Mouse (Mus musculus) embryonic facial prominence, embryonic 13.5 days (tissue): Measurements from ENCODE around the gene Stk40. TPM values are rescaled to one million over a fixed set of nuclear protein-coding genes. Genes with fewer than 3 reads are reported as not detected.

Experiments
- ATAC-seq: fragments of 200-750 bp; cut with Nextera tagmentation; 2 replicates; pipeline ENCODE4 v1.8.0; 2017; ENCODE audit warnings: low read depth; ENCODE audit not compliant: insufficient number of reproducible peaks, insufficient read depth, low FRiP score, low TSS enrichment
- H3K27ac ChIP-seq: fragments of 300-500 bp; sonication (generic); 2 replicates; pipeline ENCODE4 v1.5.1; 2015; ENCODE audit warnings: moderate library complexity, mild to moderate bottlenecking, inconsistent platforms
- H3K27me3 ChIP-seq: fragments of 300-500 bp; sonication (generic); 2 replicates; pipeline ENCODE4 v1.6.1; 2015; ENCODE audit warnings: mild to moderate bottlenecking, inconsistent platforms
- H3K36me3 ChIP-seq: fragments of 300-500 bp; sonication (generic); 2 replicates; pipeline ENCODE4 v1.6.1; 2015; ENCODE audit warnings: mild to moderate bottlenecking, inconsistent platforms
- H3K4me1 ChIP-seq: fragments of 300-500 bp; sonication (generic); 2 replicates; pipeline ENCODE4 v1.6.1; 2015; ENCODE audit warnings: inconsistent platforms
- H3K4me2 ChIP-seq: fragments of 300-500 bp; sonication (generic); 2 replicates; pipeline ENCODE4 v1.6.1; 2015; ENCODE audit warnings: moderate library complexity, mild to moderate bottlenecking, inconsistent platforms
- H3K4me3 ChIP-seq: fragments of 300-500 bp; sonication (generic); 2 replicates; pipeline ENCODE4 v1.5.1; 2015; ENCODE audit warnings: mild to moderate bottlenecking, inconsistent platforms
- H3K9ac ChIP-seq: fragments of 300-500 bp; sonication (generic); 2 replicates; pipeline ENCODE4 v1.6.1; 2015; ENCODE audit warnings: mild to moderate bottlenecking, inconsistent platforms
- H3K9me3 ChIP-seq: fragments of 300-500 bp; sonication (generic); 2 replicates; pipeline ENCODE4 v1.6.1; 2016; ENCODE audit warnings: inconsistent platforms
- WGBS: fragments of 180-500 bp; shearing (Covaris S2); methylation state at CpG from one replicate; pipeline ENCODE4 v1.1.7; 2015; ENCODE audit warnings: mixed read lengths; 5-methylcytosine and 5-hydroxymethylcytosine counted together
- polyA plus RNA-seq: library from polyadenylated mRNA; unstranded; fragments of >200 nt; fragmentation: Nextera tagmentation; extraction: Ambion mirVana; gene quantifications from 2 replicates; pipeline ENCODE4 v1.2.1, GENCODE M21; 2015

Stk40 gene
- polyA plus RNA-seq, result 34.9 and 36.6 TPM in 2 replicates

GRCm38 (mm10) chr4:126103590-126104068 lies at the start of gene Stk40:
Stk40 (plus strand) TSS chr4:126103957.
- Histone ChIP-seq H3K27ac (peak within 1 kb of the TSS; percentile 86), H3K4me3 (peak within 1 kb of the TSS; percentile 87), H3K36me3 (0 out of 2 replicates have a peak, but pooled peaks cover 5% of the 10 kb centered on the region), H3K27me3 (no peaks in the 10 kb centered on the region), H3K9me3 (no peaks in the 10 kb centered on the region), H3K9ac (peak within 1 kb of the TSS; percentile 87), H3K4me2 (peak within 1 kb of the TSS; percentile 96), H3K4me1 (peaks cover 32% of the 10 kb centered on the region)
- 1% methylated on average over 34 of the region's 34 CpGs for WGBS
- ATAC-seq, result peak; percentile 93

- Histone ChIP-seq H3K27me3 (no peaks in the 10 kb centered on the region), H3K4me3 (peak overlapping the region; percentile 69), H3K27ac (peak overlapping the region; percentile 39; the same call in 1 of the 2 replicates), H3K4me1 (peaks cover 18% of the 10 kb centered on the region), H3K4me2 (peak overlapping the region; percentile 86), H3K9me3 (no peaks in the 10 kb centered on the region), H3K9ac (peak overlapping the region; percentile 78), H3K36me3 (peaks cover 37% of the 10 kb centered on the region)
- 14% methylated on average over 19 of the region's 19 CpGs for WGBS
- ATAC-seq, result no peak
Observed at GRCm38 (mm10) chr4:126057207-126058133, 46.3 kb upstream of the Stk40 start.

GRCm38 (mm10) chr4:126058134-126058996 lies 45.4 kb upstream of the Stk40 start, which contains the start of gene Oscp1:
Oscp1 (plus strand) TSS chr4:126058565.
- Histone ChIP-seq H3K27me3 (no peaks in the 10 kb centered on the region), H3K9me3 (no peaks in the 10 kb centered on the region), H3K27ac (peak within 1 kb of the TSS; percentile 39; the same call in 1 of the 2 replicates), H3K36me3 (peaks cover 30% of the 10 kb centered on the region), H3K4me3 (peak within 1 kb of the TSS; percentile 69), H3K4me1 (peaks cover 18% of the 10 kb centered on the region), H3K9ac (peak within 1 kb of the TSS; percentile 78), H3K4me2 (peak within 1 kb of the TSS; percentile 86)
- under 1% methylated on average over 57 of the region's 57 CpGs for WGBS
- ATAC-seq, result peak; percentile 92

DNA sequence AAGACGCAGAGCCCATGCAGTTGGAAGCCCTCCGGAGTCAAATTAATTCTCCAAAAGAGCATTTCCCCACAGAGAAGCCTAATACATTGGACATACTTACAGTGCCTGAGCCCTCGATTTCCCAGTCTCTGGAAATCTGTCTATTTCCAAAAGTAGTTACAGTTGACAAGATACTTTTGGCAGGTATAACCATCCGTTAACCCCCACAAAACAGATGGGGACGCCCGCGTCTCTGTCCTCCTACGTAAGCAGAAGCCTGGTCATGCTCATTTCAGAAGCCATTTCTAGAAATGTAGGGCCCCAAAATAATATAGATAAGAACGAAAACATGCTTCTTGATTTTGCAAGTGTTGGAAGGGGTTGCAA lies 44.8 kb upstream of the Stk40 start:
- no peak overlapping the region for H3K27ac ChIP-seq
- peak overlapping the region; percentile 78 for H3K9ac ChIP-seq
- H3K27me3 ChIP-seq, result no peaks in the 10 kb centered on the region
- peaks cover 18% of the 10 kb centered on the region for H3K4me1 ChIP-seq
- no peaks in the 10 kb centered on the region for H3K9me3 ChIP-seq
- peaks cover 24% of the 10 kb centered on the region for H3K36me3 ChIP-seq
- peak overlapping the region; percentile 69 for H3K4me3 ChIP-seq
- WGBS, result 40% methylated on average over 9 of the region's 9 CpGs
- H3K4me2 ChIP-seq, result peak overlapping the region; percentile 86
- no peak for ATAC-seq

DNA sequence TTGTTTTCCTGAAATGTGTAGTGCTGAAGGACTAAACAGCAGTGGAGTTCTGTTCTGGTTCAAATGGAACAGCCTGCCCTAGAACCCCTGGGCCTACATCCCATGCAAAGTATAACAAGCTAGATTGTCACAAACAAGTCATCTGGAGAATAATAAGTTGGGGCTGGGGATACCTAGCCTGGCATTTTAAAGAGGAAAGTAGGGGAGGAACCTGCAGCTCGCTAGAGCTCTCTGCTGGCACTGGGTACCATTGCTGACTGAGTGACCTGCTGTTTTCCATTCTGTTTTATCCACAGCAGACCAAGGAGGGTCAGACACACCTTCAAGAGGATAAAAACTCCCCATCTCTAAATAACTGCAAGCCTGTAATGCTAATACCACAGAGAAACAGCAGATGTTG lies 40.9 kb upstream of the Stk40 start:
- no peak for ATAC-seq
- no peaks in the 10 kb centered on the region for H3K9me3 ChIP-seq
- no peak overlapping the region for H3K27ac ChIP-seq
- H3K4me3 ChIP-seq, result no peak overlapping the region
- H3K9ac ChIP-seq, result no peak overlapping the region
- no peaks in the 10 kb centered on the region for H3K27me3 ChIP-seq
- no peaks in the 10 kb centered on the region for H3K36me3 ChIP-seq
- peaks cover 10% of the 10 kb centered on the region for H3K4me1 ChIP-seq
- 41% methylated on average over 1 of the region's 1 CpGs for WGBS
- no peak overlapping the region for H3K4me2 ChIP-seq

GRCm38 (mm10) chr4:126065241-126065640 lies 38.5 kb upstream of the Stk40 start:
- WGBS, result 86% methylated on average over 7 of the region's 7 CpGs
- H3K9me3 ChIP-seq, result no peaks in the 10 kb centered on the region
- no peak for ATAC-seq
- no peak overlapping the region for H3K9ac ChIP-seq
- no peak overlapping the region for H3K27ac ChIP-seq
- no peak overlapping the region for H3K4me2 ChIP-seq
- no peaks in the 10 kb centered on the region for H3K36me3 ChIP-seq
- no peak overlapping the region for H3K4me3 ChIP-seq
- H3K27me3 ChIP-seq, result no peaks in the 10 kb centered on the region
- 0 out of 2 replicates have a peak, but pooled peaks cover 2% of the 10 kb centered on the region for H3K4me1 ChIP-seq

DNA sequence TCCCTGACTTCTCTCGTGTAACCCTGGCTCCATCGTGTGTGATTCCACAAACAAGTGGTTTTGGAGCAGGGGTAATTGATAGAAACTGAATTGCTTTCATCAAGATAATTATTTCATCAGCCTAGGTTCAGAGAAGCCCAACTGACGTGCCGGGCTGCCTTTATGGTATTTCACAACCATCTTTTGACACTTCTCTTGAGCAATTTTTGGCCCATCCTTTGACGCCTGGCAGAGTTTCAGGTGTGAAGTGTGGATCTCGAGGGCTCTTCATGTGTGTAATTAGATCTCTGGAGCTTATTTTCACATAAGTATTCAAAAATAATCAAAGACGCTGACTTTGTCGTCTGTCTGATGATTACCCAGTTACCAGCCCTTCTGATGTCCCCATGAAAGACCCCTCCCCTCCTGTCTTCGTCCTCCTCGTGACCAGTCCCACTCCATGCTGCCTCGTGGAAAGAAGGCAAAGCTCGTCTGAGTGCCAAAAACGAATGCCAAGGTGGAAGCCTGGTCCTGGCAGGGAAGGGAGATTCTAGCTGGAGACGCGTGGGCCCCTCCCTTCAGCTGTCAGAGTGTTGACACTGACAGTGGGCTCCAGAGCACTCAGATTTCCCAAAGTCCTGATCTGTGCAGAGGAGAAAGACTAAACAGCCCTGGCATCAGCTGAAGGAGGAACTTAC lies 36.2 kb upstream of the Stk40 start:
- Histone ChIP-seq H3K36me3 (no peaks in the 10 kb centered on the region), H3K27me3 (no peaks in the 10 kb centered on the region), H3K27ac (no peak overlapping the region), H3K4me2 (no peak overlapping the region), H3K4me3 (no peak overlapping the region), H3K9me3 (no peaks in the 10 kb centered on the region), H3K4me1 (no peaks in the 10 kb centered on the region), H3K9ac (no peak overlapping the region)
- WGBS, result 72% methylated on average over 15 of the region's 15 CpGs
- no peak for ATAC-seq

DNA sequence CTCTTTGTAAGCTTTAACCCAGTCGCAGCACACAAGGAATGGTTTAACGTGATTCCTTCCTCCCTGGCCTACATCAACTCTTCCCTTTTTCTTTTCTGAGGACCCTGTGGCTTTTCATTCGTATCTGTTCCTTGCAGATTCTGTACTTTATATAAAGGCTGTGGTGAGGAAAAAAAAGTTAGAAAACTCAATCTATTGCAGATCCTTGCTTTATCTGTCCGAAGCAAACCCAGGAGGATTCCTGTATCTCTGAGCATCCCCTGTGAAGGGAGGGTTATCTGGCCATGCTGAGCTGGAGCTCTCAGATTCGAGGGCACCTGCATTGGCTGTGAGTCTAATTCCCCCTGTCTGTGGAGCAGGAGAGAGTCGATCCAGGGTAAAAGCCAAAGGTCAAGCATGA lies 34.9 kb upstream of the Stk40 start:
- Histone ChIP-seq H3K4me2 (no peak overlapping the region), H3K9ac (no peak overlapping the region), H3K4me3 (no peak overlapping the region), H3K9me3 (no peaks in the 10 kb centered on the region), H3K27me3 (no peaks in the 10 kb centered on the region), H3K4me1 (no peaks in the 10 kb centered on the region), H3K27ac (no peak overlapping the region), H3K36me3 (no peaks in the 10 kb centered on the region)
- WGBS, result 83% methylated on average over 6 of the region's 6 CpGs
- ATAC-seq, result no peak

GRCm38 (mm10) chr4:126077833-126078232 lies 25.9 kb upstream of the Stk40 start:
- Histone ChIP-seq H3K4me3 (no peak overlapping the region), H3K27me3 (no peaks in the 10 kb centered on the region), H3K4me2 (no peak overlapping the region), H3K9ac (no peak overlapping the region), H3K9me3 (no peaks in the 10 kb centered on the region), H3K27ac (no peak overlapping the region), H3K36me3 (peaks cover 10% of the 10 kb centered on the region; the same call in 1 of the 2 replicates), H3K4me1 (no peaks in the 10 kb centered on the region)
- ATAC-seq, result no peak
- WGBS, result 84% methylated on average over 6 of the region's 6 CpGs

GRCm38 (mm10) chr4:126079266-126079665 lies 24.5 kb upstream of the Stk40 start:
- Histone ChIP-seq H3K27me3 (no peaks in the 10 kb centered on the region), H3K9me3 (no peaks in the 10 kb centered on the region), H3K4me3 (no peak overlapping the region), H3K27ac (no peak overlapping the region), H3K4me2 (no peak overlapping the region), H3K9ac (no peak overlapping the region), H3K4me1 (no peaks in the 10 kb centered on the region), H3K36me3 (peaks cover 14% of the 10 kb centered on the region; the same call in 1 of the 2 replicates)
- ATAC-seq, result no peak
- 90% methylated on average over 4 of the region's 4 CpGs for WGBS

GRCm38 (mm10) chr4:126081601-126082000 lies 22.2 kb upstream of the Stk40 start:
- Histone ChIP-seq H3K36me3 (peaks cover 14% of the 10 kb centered on the region; the same call in 1 of the 2 replicates), H3K27ac (no peak overlapping the region), H3K4me1 (peaks cover 3% of the 10 kb centered on the region; the same call in 1 of the 2 replicates), H3K9ac (no peak overlapping the region), H3K4me3 (no peak overlapping the region), H3K9me3 (no peaks in the 10 kb centered on the region), H3K27me3 (no peaks in the 10 kb centered on the region), H3K4me2 (no peak overlapping the region)
- ATAC-seq, result no peak
- WGBS, result 90% methylated on average over 1 of the region's 1 CpGs
